Mouse (Mus musculus): ENCODE results near the gene Itpkc. TPM values are rescaled to one million over a fixed set of nuclear protein-coding genes. Genes with fewer than 3 reads are reported as not detected.
"Not testable (repeated sequence)": the region's sequence is repeated elsewhere in the genome, so short reads cannot be mapped to it uniquely, and the experiment has no call there.

Itpkc gene
- polyA plus RNA-seq, 1 experiment from 2014 or later: 5.9 TPM

- peak overlapping the region; percentile 65 for H3K4me2 ChIP-seq
- H3K4me3 ChIP-seq (ENCODE audit: low read depth, low read length): peak overlapping the region; percentile 81
- H3K9me3 ChIP-seq (ENCODE audit: low read depth, low read length): no peaks in the 10 kb centered on the region
- ATAC-seq (ENCODE audit: insufficient read depth) (no peak), DNase-seq (peak; percentile 64)
- 25% methylated on average over 27 of the region's 27 CpGs for WGBS
- H3K27me3 ChIP-seq (ENCODE audit: insufficient read depth, low read length): no peaks in the 10 kb centered on the region
- TF ChIP-seq CTCF (IDR thresholded peaks at IDR 0.05; ENCODE audit: low read depth): no peak
- H3K4me1 ChIP-seq (ENCODE audit: insufficient read depth): peaks cover 18% of the 10 kb centered on the region; the same call in 1 of the 2 replicates
- peaks cover 11% of the 10 kb centered on the region; the same call in 1 of the 2 replicates for H3K36me3 ChIP-seq (ENCODE audit: insufficient read depth)
- peak overlapping the region; percentile 69 for H3K27ac ChIP-seq (ENCODE audit: low read depth)
- peak overlapping the region; percentile 5; the same call in 1 of the 2 replicates for H3K9ac ChIP-seq
Observed at GRCm38 (mm10) chr7:27257046-27257851, 28.8 kb upstream of the Itpkc start.

GRCm38 (mm10) chr7:27255721-27256120 is 27.3 kb upstream of the Itpkc start:
- H3K4me2 ChIP-seq: no peak overlapping the region
- DNase-seq: peak; percentile 47
- H3K9ac ChIP-seq: no peak overlapping the region
- peaks cover 18% of the 10 kb centered on the region; the same call in 1 of the 2 replicates for H3K4me1 ChIP-seq (ENCODE audit: insufficient read depth)
- WGBS: 59% methylated on average over 3 of the region's 3 CpGs
- no peak overlapping the region for H3K27ac ChIP-seq (ENCODE audit: low read depth)
- peak; percentile 52 for TF ChIP-seq CTCF (IDR thresholded peaks at IDR 0.05; ENCODE audit: low read depth)
- H3K27me3 ChIP-seq (ENCODE audit: insufficient read depth, low read length): no peaks in the 10 kb centered on the region
- no peak overlapping the region for H3K4me3 ChIP-seq (ENCODE audit: low read depth, low read length)
- peaks cover 6% of the 10 kb centered on the region; the same call in 1 of the 2 replicates for H3K36me3 ChIP-seq (ENCODE audit: insufficient read depth)
- no peak for ATAC-seq (ENCODE audit: insufficient read depth)
- H3K9me3 ChIP-seq (ENCODE audit: low read depth, low read length): no peaks in the 10 kb centered on the region

GRCm38 (mm10) chr7:27251946-27252345 is 23.5 kb upstream of the Itpkc start:
- no peak for ATAC-seq (ENCODE audit: insufficient read depth)
- TF ChIP-seq CTCF (IDR thresholded peaks at IDR 0.05; ENCODE audit: low read depth): no peak
- DNase-seq: no peak

GRCm38 (mm10) chr7:27249928-27250327 is 21.5 kb upstream of the Itpkc start:
- ATAC-seq (ENCODE audit: insufficient read depth) (no peak), DNase-seq (no peak)
- Histone ChIP-seq H3K27ac (ENCODE audit: low read depth) (no peak overlapping the region), H3K4me2 (no peak overlapping the region), H3K27me3 (ENCODE audit: insufficient read depth, low read length) (no peaks in the 10 kb centered on the region), H3K4me3 (ENCODE audit: low read depth, low read length) (no peak overlapping the region), H3K9ac (no peak overlapping the region), H3K4me1 (ENCODE audit: insufficient read depth) (no peaks in the 10 kb centered on the region), H3K9me3 (ENCODE audit: low read depth, low read length) (no peaks in the 10 kb centered on the region), H3K36me3 (ENCODE audit: insufficient read depth) (0 out of 2 replicates have a peak, but pooled peaks cover 26% of the 10 kb centered on the region)
- TF ChIP-seq CTCF (IDR thresholded peaks at IDR 0.05; ENCODE audit: low read depth): no peak
- WGBS: 74% methylated on average over 5 of the region's 5 CpGs

More at GRCm38 (mm10) chr7:27251946-27252345, 23.5 kb upstream of the Itpkc start:
- no peak overlapping the region for H3K4me3 ChIP-seq (ENCODE audit: low read depth, low read length)
- peaks cover 8% of the 10 kb centered on the region; the same call in 1 of the 2 replicates for H3K36me3 ChIP-seq (ENCODE audit: insufficient read depth)
- WGBS: 76% methylated on average over 6 of the region's 6 CpGs
- H3K27me3 ChIP-seq (ENCODE audit: insufficient read depth, low read length): no peaks in the 10 kb centered on the region
- no peak overlapping the region for H3K27ac ChIP-seq (ENCODE audit: low read depth)
- H3K4me2 ChIP-seq: no peak overlapping the region
- no peaks in the 10 kb centered on the region for H3K9me3 ChIP-seq (ENCODE audit: low read depth, low read length)
- 0 out of 2 replicates have a peak, but pooled peaks cover under 1% of the 10 kb centered on the region for H3K4me1 ChIP-seq (ENCODE audit: insufficient read depth)
- H3K9ac ChIP-seq: no peak overlapping the region

- WGBS: 92% methylated on average over 2 of the region's 2 CpGs
- Histone ChIP-seq H3K9ac (no peak overlapping the region), H3K4me1 (ENCODE audit: insufficient read depth) (no peaks in the 10 kb centered on the region), H3K27me3 (ENCODE audit: insufficient read depth, low read length) (no peaks in the 10 kb centered on the region), H3K9me3 (ENCODE audit: low read depth, low read length) (no peaks in the 10 kb centered on the region), H3K36me3 (ENCODE audit: insufficient read depth) (0 out of 2 replicates have a peak, but pooled peaks cover 24% of the 10 kb centered on the region), H3K4me3 (ENCODE audit: low read depth, low read length) (no peak overlapping the region), H3K27ac (ENCODE audit: low read depth) (no peak overlapping the region), H3K4me2 (no peak overlapping the region)
- no peak for ATAC-seq (ENCODE audit: insufficient read depth)
- DNase-seq: peak; percentile 72
- peak; percentile 61 for TF ChIP-seq CTCF (IDR thresholded peaks at IDR 0.05; ENCODE audit: low read depth)
Observed at GRCm38 (mm10) chr7:27249146-27249545, 20.7 kb upstream of the Itpkc start.

GRCm38 (mm10) chr7:27244088-27244487 is 15.6 kb upstream of the Itpkc start:
- not testable (repeated sequence) for H3K9ac ChIP-seq; H3K4me1 ChIP-seq (ENCODE audit: insufficient read depth); ATAC-seq (ENCODE audit: insufficient read depth); H3K4me2 ChIP-seq; H3K4me3 ChIP-seq (ENCODE audit: low read depth, low read length); H3K27me3 ChIP-seq (ENCODE audit: insufficient read depth, low read length); H3K27ac ChIP-seq (ENCODE audit: low read depth); H3K9me3 ChIP-seq (ENCODE audit: low read depth, low read length)
- TF ChIP-seq CTCF (IDR thresholded peaks at IDR 0.05; ENCODE audit: low read depth): peak; percentile 48
- H3K36me3 ChIP-seq (ENCODE audit: insufficient read depth): peaks cover 35% of the 10 kb centered on the region
- DNase-seq: peak; percentile 24
- 84% methylated on average over 2 of the region's 2 CpGs for WGBS

- 51% methylated on average over 8 of the region's 8 CpGs for WGBS
- peaks cover 35% of the 10 kb centered on the region for H3K36me3 ChIP-seq (ENCODE audit: insufficient read depth)
- ATAC-seq (ENCODE audit: insufficient read depth): no peak
Observed at GRCm38 (mm10) chr7:27243211-27243610, 14.8 kb upstream of the Itpkc start.

More at GRCm38 (mm10) chr7:27243211-27243610, 14.8 kb upstream of the Itpkc start:
- H3K4me2 ChIP-seq: no peak overlapping the region
- no peak overlapping the region for H3K9ac ChIP-seq
- H3K27me3 ChIP-seq (ENCODE audit: insufficient read depth, low read length): no peaks in the 10 kb centered on the region
- H3K27ac ChIP-seq (ENCODE audit: low read depth): no peak overlapping the region
- H3K9me3 ChIP-seq (ENCODE audit: low read depth, low read length): no peaks in the 10 kb centered on the region
- TF ChIP-seq CTCF (IDR thresholded peaks at IDR 0.05; ENCODE audit: low read depth): no peak
- no peak overlapping the region for H3K4me3 ChIP-seq (ENCODE audit: low read depth, low read length)
- DNase-seq: no peak
- H3K4me1 ChIP-seq (ENCODE audit: insufficient read depth): no peaks in the 10 kb centered on the region

All from lung, embryonic 14.5 days (tissue).